Mouse (Mus musculus) heart, embryonic 12.5 days (tissue): ENCODE results near the gene Thoc3. TPM values are rescaled to one million over a fixed set of nuclear protein-coding genes. Genes with fewer than 3 reads are reported as not detected.
"Not testable (repeated sequence)": the region's sequence is repeated elsewhere in the genome, so short reads cannot be mapped to it uniquely, and the experiment has no call there.

ENCODE experiments used
- ATAC-seq: fragments of 200-750 bp; cut with Nextera tagmentation; 2 replicates; pipeline ENCODE4 v1.8.0; 2017; ENCODE audit warnings: moderate TSS enrichment, moderate library complexity; ENCODE audit not compliant: insufficient number of reproducible peaks, low FRiP score
- H3K27ac ChIP-seq: fragments of 300-500 bp; sonication (generic); 2 replicates; pipeline ENCODE4 v1.5.1; 2016; ENCODE audit warnings: mild to moderate bottlenecking, moderate library complexity; ENCODE audit not compliant: poor library complexity, severe bottlenecking
- H3K27me3 ChIP-seq: fragments of 300-500 bp; sonication (generic); replicated peaks from 2 replicates; pipeline ENCODE4 v1.6.1; 2016; ENCODE audit warnings: mild to moderate bottlenecking, moderate library complexity
- H3K36me3 ChIP-seq: fragments of 300-500 bp; sonication (generic); 2 replicates; pipeline ENCODE4 v1.6.1; 2016; ENCODE audit warnings: mild to moderate bottlenecking, moderate library complexity
- H3K4me1 ChIP-seq: fragments of 300-500 bp; sonication (generic); replicated peaks from 2 replicates; pipeline ENCODE4 v1.6.1; 2016; ENCODE audit warnings: mild to moderate bottlenecking
- H3K4me2 ChIP-seq: fragments of 300-500 bp; sonication (generic); 2 replicates; pipeline ENCODE4 v1.6.1; 2016; ENCODE audit warnings: mild to moderate bottlenecking, moderate library complexity
- H3K4me3 ChIP-seq: fragments of 300-500 bp; sonication (generic); 2 replicates; pipeline ENCODE4 v1.5.1; 2016; ENCODE audit warnings: mild to moderate bottlenecking
- H3K9ac ChIP-seq: fragments of 300-500 bp; sonication (generic); 2 replicates; pipeline ENCODE4 v1.6.1; 2016; ENCODE audit warnings: mild to moderate bottlenecking, moderate library complexity
- H3K9me3 ChIP-seq: fragments of 300-500 bp; sonication (generic); replicated peaks from 2 replicates; pipeline ENCODE4 v1.6.1; 2016; ENCODE audit warnings: mild to moderate bottlenecking, moderate library complexity
- WGBS: fragments of 180-500 bp; shearing (Covaris S2); methylation state at CpG from one replicate; pipeline ENCODE4 v1.1.7; 2016; 5-methylcytosine and 5-hydroxymethylcytosine counted together
- polyA plus RNA-seq: library from polyadenylated mRNA; unstranded; fragments of >200 nt; fragmentation: Nextera tagmentation; extraction: Ambion mirVana; gene quantifications from 2 replicates; pipeline ENCODE4 v1.2.1, GENCODE M21; 2016

The Thoc3 gene
- polyA plus RNA-seq = 88.2 and 92.4 TPM in 2 replicates

DNA sequence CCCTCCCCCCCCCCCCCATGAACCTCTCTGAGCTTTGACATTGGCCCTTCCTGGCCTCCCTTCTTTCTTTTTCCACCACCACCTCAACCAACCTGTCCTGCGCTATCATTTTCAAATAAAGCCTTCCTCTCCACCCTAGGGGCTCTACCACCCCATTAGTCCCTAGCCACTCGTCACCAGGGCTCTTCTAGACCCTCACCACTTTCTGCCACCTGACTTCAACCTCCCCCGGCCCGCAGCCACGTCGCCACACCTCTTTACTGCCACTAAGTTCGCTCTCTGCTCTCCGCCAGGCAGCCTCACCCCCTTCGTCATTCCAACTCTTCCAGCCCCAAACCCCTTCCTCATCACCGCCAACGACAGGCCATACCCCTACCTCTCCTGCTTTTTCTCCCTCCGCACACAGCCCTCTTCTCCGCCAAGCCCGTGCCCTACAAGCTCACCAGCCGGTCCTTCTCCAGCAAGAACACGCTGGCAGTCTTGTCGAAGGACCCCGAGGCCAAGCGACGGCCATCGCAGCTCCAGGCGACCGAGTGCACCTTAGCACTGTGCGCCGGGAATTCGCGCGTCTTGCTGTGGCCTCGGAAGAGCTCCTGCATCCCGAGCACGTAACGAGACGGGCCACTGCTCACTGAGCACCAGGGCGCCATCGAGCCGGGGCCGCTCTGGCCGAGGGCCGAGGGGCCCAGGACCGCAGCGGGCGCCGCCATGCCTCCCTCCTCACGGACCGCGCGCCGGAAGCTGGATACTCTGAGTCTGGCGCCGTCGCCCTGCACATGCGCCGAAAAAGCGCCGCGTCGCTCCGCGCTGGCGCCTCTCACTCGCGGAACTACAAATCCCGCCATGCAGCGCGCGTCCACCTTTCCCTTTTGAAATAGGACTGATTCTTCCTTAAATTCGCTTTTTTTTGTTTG is at the start of gene Thoc3:
TSS of gene Thoc3 (minus strand) at position 752 of the 914 bp plus-strand sequence.
- H3K27ac ChIP-seq = peak within 1 kb of the TSS; percentile 13; the same call in 1 of the 2 replicates
- peak within 1 kb of the TSS; percentile 94 for H3K9ac ChIP-seq
- under 1% methylated on average over 67 of the region's 67 CpGs for WGBS
- H3K27me3 ChIP-seq = no peaks in the 10 kb centered on the region
- ATAC-seq = peak; percentile 95
- H3K9me3 ChIP-seq = peaks cover 7% of the 10 kb centered on the region
- peaks cover 42% of the 10 kb centered on the region for H3K36me3 ChIP-seq
- peak within 1 kb of the TSS; percentile 85 for H3K4me2 ChIP-seq
- peak within 1 kb of the TSS; percentile 71 for H3K4me3 ChIP-seq
- peaks cover 9% of the 10 kb centered on the region for H3K4me1 ChIP-seq

DNA sequence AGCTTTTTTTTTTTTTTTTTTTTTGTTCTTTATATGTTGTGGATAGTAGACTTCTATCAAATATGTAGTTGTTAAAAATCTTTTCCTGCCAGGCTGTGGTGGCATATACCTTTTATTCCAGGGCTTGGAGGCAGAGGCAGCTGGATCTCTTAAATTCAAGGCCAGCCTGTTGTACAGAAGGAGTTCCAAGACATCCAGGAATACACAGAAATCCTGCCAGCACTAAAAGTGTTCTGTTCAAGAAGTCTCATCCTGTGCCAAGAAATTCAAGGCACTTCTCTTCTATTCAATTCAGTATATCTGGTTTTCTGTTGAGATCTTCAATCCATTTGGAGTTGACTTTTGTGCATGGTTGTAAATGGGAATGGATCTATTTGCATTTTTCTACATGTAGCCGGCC is 37.3 kb upstream of the Thoc3 start:
- Histone ChIP-seq H3K9me3 (no peaks in the 10 kb centered on the region), H3K27ac (no peak overlapping the region), H3K36me3 (no peaks in the 10 kb centered on the region), H3K9ac (no peak overlapping the region), H3K4me2 (no peak overlapping the region), H3K27me3 (no peaks in the 10 kb centered on the region), H3K4me1 (peaks cover 10% of the 10 kb centered on the region), H3K4me3 (no peak overlapping the region)
- no peak for ATAC-seq
- 98% methylated on average over 1 of the region's 1 CpGs for WGBS

GRCm38 (mm10) chr13:54504611-54505260 is 36.1 kb upstream of the Thoc3 start:
- H3K4me3 ChIP-seq = peak overlapping the region; percentile 76
- H3K4me2 ChIP-seq = peak overlapping the region; percentile 81
- H3K9ac ChIP-seq = peak overlapping the region; percentile 84
- no peak overlapping the region for H3K27ac ChIP-seq
- 46% methylated on average over 7 of the region's 7 CpGs for WGBS
- H3K4me1 ChIP-seq = peaks cover 10% of the 10 kb centered on the region
- H3K36me3 ChIP-seq = no peaks in the 10 kb centered on the region
- H3K9me3 ChIP-seq = no peaks in the 10 kb centered on the region
- no peaks in the 10 kb centered on the region for H3K27me3 ChIP-seq
- no peak for ATAC-seq

DNA sequence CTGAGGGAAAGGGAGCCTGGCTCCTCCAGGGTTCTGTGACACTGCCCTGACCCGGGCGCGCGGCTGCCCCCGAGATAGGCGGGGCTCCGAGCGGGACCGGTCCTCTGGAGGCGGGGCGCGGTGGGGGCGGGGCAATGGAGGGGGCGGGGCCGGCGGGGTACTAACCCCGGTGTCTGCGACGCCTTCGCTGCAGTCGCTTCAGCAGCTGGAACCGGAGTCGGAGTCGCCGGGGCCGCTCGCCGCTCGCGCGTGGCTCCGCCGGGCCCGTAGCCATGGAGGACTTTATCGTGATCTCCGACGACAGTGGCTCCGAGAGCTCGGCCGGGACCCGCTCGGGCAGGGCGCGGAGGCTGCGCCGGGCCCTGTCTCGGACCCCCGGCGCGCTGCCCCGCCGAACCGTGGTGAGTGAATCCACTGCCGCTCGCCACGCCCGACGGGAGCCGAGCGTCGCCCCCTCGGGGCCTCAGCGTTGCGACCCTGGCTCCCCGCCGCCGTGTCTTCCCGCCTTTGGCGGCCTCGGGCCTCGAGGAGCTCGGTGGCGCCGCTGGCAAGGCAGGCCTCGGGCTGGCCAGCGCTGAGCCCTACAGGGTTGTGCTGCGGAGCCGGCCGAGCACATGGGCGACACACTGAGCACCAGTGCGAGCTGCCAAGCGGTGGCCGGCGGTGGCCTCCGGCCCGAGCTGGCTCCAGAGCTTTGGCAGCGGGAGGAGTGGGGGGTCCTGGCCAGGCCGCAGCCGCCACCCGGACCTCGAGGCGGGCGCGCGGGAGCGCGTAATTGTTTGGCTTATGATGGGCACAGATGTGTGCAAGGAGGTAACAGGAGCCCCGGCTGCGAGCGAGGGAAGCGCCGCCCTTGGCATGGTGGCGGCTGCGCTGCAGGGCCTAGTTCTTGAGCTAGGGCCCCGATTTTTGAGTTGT is 35.2 kb upstream of the Thoc3 start, which contains the start of gene Simc1:
TSS of gene Simc1 (plus strand) at position 176 of the 918 bp plus-strand sequence.
- H3K27me3 ChIP-seq = no peaks in the 10 kb centered on the region
- H3K4me2 ChIP-seq = peak within 1 kb of the TSS; percentile 81
- H3K9ac ChIP-seq = peak within 1 kb of the TSS; percentile 84
- peak within 1 kb of the TSS; percentile 76 for H3K4me3 ChIP-seq
- H3K4me1 ChIP-seq = peaks cover 10% of the 10 kb centered on the region
- WGBS = under 1% methylated on average over 96 of the region's 105 CpGs
- H3K9me3 ChIP-seq = no peaks in the 10 kb centered on the region
- peak; percentile 95 for ATAC-seq
- H3K36me3 ChIP-seq = no peaks in the 10 kb centered on the region
- 0 out of 2 replicates have a peak within 1 kb of the TSS, but pooled peaks have one; percentile 14 for H3K27ac ChIP-seq

- no peak overlapping the region for H3K27ac ChIP-seq
- no peaks in the 10 kb centered on the region for H3K27me3 ChIP-seq
- H3K9me3 ChIP-seq = no peaks in the 10 kb centered on the region
- no peaks in the 10 kb centered on the region for H3K36me3 ChIP-seq
- WGBS = 1% methylated on average over 14 of the region's 14 CpGs
- peak overlapping the region; percentile 84 for H3K9ac ChIP-seq
- H3K4me2 ChIP-seq = peak overlapping the region; percentile 81
- peak overlapping the region; percentile 76 for H3K4me3 ChIP-seq
- H3K4me1 ChIP-seq = peaks cover 10% of the 10 kb centered on the region
- ATAC-seq = peak; percentile 49; the same call in 1 of the 2 replicates
These were observed 34.6 kb upstream of the Thoc3 start for GRCm38 (mm10) chr13:54503278-54503603.

- H3K9me3 ChIP-seq = no peaks in the 10 kb centered on the region
- no peak overlapping the region for H3K4me2 ChIP-seq
- H3K9ac ChIP-seq = no peak overlapping the region
- 43% methylated on average over 3 of the region's 3 CpGs for WGBS
- no peaks in the 10 kb centered on the region for H3K36me3 ChIP-seq
- no peak overlapping the region for H3K4me3 ChIP-seq
- peaks cover 10% of the 10 kb centered on the region for H3K4me1 ChIP-seq
- no peak overlapping the region for H3K27ac ChIP-seq
- H3K27me3 ChIP-seq = no peaks in the 10 kb centered on the region
- no peak for ATAC-seq
These were observed 33.5 kb upstream of the Thoc3 start for GRCm38 (mm10) chr13:54501957-54502690.

- no peaks in the 10 kb centered on the region for H3K27me3 ChIP-seq
- H3K4me2 ChIP-seq = no peak overlapping the region
- H3K4me1 ChIP-seq = peaks cover 10% of the 10 kb centered on the region
- ATAC-seq = no peak
- no peak overlapping the region for H3K27ac ChIP-seq
- H3K9ac ChIP-seq = no peak overlapping the region
- 60% methylated on average over 2 of the region's 2 CpGs for WGBS
- H3K4me3 ChIP-seq = no peak overlapping the region
- no peaks in the 10 kb centered on the region for H3K36me3 ChIP-seq
- H3K9me3 ChIP-seq = no peaks in the 10 kb centered on the region
These were observed 32.7 kb upstream of the Thoc3 start for GRCm38 (mm10) chr13:54501352-54501751.

DNA sequence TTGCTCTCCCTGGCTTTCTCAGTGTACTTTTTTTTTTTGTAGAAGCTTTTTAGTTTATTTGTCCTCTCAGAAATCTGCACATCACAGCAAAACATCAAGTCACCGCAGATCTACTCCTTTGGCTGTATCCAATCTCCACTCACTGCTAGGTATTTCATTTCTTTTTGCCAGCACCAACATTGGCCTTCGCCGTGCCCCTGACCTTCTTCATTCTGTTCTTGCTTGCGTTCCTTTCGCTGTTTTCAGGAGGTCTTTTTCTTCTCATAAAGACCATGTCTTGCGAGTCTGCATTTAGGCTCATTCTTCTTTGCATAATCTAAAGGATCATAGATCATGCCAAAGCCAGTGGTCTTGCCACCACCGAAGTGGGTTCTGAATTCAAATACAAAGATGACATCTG is 30.9 kb upstream of the Thoc3 start:
- not testable (repeated sequence) for H3K9me3 ChIP-seq, H3K27me3 ChIP-seq, H3K27ac ChIP-seq, H3K4me1 ChIP-seq, H3K36me3 ChIP-seq, ATAC-seq, H3K9ac ChIP-seq, H3K4me2 ChIP-seq, H3K4me3 ChIP-seq
- WGBS = 87% methylated on average over 7 of the region's 7 CpGs

DNA sequence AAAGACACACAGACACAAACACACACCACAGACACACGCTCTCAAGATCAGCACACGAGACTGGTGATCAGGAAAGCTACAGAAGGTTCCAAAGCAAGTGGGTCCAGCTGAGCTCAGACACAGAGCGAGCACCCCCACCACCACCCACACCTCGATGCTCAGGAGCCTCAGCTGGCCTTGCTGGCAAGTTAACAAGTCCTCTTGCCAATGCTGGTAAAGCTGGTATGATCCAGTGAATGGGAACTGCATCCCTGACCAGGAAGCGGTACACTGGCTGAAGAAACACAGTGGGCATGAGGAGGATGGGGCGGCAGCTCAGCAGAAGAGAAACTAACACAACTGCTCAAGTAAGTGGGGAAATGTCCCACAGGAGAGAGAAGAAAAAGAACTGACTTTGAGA is 22.7 kb upstream of the Thoc3 start:
- no peaks in the 10 kb centered on the region for H3K36me3 ChIP-seq
- H3K27me3 ChIP-seq = no peaks in the 10 kb centered on the region
- no peak overlapping the region for H3K4me3 ChIP-seq
- no peak overlapping the region for H3K9ac ChIP-seq
- 77% methylated on average over 6 of the region's 6 CpGs for WGBS
- no peaks in the 10 kb centered on the region for H3K9me3 ChIP-seq
- no peaks in the 10 kb centered on the region for H3K4me1 ChIP-seq
- no peak overlapping the region for H3K27ac ChIP-seq
- H3K4me2 ChIP-seq = no peak overlapping the region
- ATAC-seq = no peak

GRCm38 (mm10) chr13:54490411-54490810 is 21.8 kb upstream of the Thoc3 start:
- Histone ChIP-seq H3K36me3 (no peaks in the 10 kb centered on the region), H3K4me3 (no peak overlapping the region), H3K27ac (no peak overlapping the region), H3K9me3 (no peaks in the 10 kb centered on the region), H3K27me3 (no peaks in the 10 kb centered on the region), H3K4me2 (no peak overlapping the region), H3K4me1 (no peaks in the 10 kb centered on the region), H3K9ac (no peak overlapping the region)
- ATAC-seq = no peak
- whole genome bisulfite sequencing = 72% methylated on average over 5 of the region's 5 CpGs
